Mouse (Mus musculus): ENCODE results near the gene Ccdc83. TPM values are rescaled to one million over a fixed set of nuclear protein-coding genes. Genes with fewer than 3 reads are reported as not detected.

Ccdc83 gene
- polyA plus RNA-seq, 1 experiment, result not detected

DNA sequence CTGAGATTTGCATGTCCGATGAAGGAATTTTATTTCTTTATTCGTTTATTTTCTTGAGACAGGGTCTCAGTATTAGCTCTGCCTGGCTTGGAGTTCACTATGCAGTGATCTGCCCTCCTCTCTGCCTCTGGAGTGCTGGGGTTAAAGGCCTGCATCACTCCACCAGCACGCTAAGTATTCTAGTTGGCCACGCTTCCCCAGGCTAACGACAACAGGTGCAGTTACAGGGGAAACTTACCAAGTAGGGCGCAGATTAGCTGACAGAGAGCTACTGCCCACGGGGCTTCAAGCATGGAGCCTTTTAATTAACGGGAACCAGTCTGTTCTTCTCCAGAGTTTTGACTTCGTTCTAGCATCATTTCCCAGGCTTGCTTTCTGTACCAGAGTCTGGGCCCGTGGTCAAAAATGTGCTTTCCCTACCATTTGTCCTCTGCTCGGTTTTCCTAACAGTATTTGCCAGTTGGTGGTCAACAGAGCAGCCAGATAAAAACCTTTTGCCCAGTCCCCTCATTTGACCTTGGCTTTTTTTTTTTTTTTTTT lies 9.1 kb upstream of the Ccdc83 start:
- no peak overlapping the region for H3K27ac ChIP-seq (ENCODE audit: insufficient read depth, low read depth, low read length)
- TF ChIP-seq CTCF (IDR thresholded peaks at IDR 0.05; ENCODE audit: insufficient read depth, low read depth, low read length) (no peak), POLR2A (IDR thresholded peaks at IDR 0.05; ENCODE audit: insufficient read depth, low read depth, low read length) (no peak)
- no peak overlapping the region for H3K4me3 ChIP-seq (ENCODE audit: insufficient read depth, low read depth, low read length)
- 36% methylated on average over 11 of the region's 11 CpGs for WGBS
- no peaks in the 10 kb centered on the region for H3K4me1 ChIP-seq (ENCODE audit: control insufficient read depth, insufficient read depth, low read length)

GRCm38 (mm10) chr7:90270141-90270540 lies 4.6 kb upstream of the Ccdc83 start:
- Histone ChIP-seq H3K4me3 (ENCODE audit: insufficient read depth, low read depth, low read length) (no peak overlapping the region), H3K27ac (ENCODE audit: insufficient read depth, low read depth, low read length) (no peak overlapping the region), H3K4me1 (ENCODE audit: control insufficient read depth, insufficient read depth, low read length) (peaks cover 4% of the 10 kb centered on the region; the same call in 1 of the 2 replicates)
- 84% methylated on average over 3 of the region's 3 CpGs for WGBS
- no peak for TF ChIP-seq CTCF (IDR thresholded peaks at IDR 0.05; ENCODE audit: insufficient read depth, low read depth, low read length)
- TF ChIP-seq POLR2A (IDR thresholded peaks at IDR 0.05; ENCODE audit: insufficient read depth, low read depth, low read length), result no peak

GRCm38 (mm10) chr7:90261902-90262599 lies 3.5 kb downstream of the Ccdc83 start:
- TF ChIP-seq POLR2A (IDR thresholded peaks at IDR 0.05; ENCODE audit: insufficient read depth, low read depth, low read length) (no peak), CTCF (IDR thresholded peaks at IDR 0.05; ENCODE audit: insufficient read depth, low read depth, low read length) (no peak)
- H3K4me3 ChIP-seq (ENCODE audit: insufficient read depth, low read depth, low read length), result no peak overlapping the region
- H3K4me1 ChIP-seq (ENCODE audit: control insufficient read depth, insufficient read depth, low read length), result peaks cover 4% of the 10 kb centered on the region; the same call in 1 of the 2 replicates
- 30% methylated on average over 7 of the region's 7 CpGs for WGBS
- H3K27ac ChIP-seq (ENCODE audit: insufficient read depth, low read depth, low read length), result no peak overlapping the region

GRCm38 (mm10) chr7:90259899-90260298 lies 5.7 kb downstream of the Ccdc83 start:
- TF ChIP-seq CTCF (IDR thresholded peaks at IDR 0.05; ENCODE audit: insufficient read depth, low read depth, low read length), result no peak
- no peak for TF ChIP-seq POLR2A (IDR thresholded peaks at IDR 0.05; ENCODE audit: insufficient read depth, low read depth, low read length)
- no peak overlapping the region for H3K27ac ChIP-seq (ENCODE audit: insufficient read depth, low read depth, low read length)
- no peaks in the 10 kb centered on the region for H3K4me1 ChIP-seq (ENCODE audit: control insufficient read depth, insufficient read depth, low read length)
- no peak overlapping the region for H3K4me3 ChIP-seq (ENCODE audit: insufficient read depth, low read depth, low read length)
- 91% methylated on average over 2 of the region's 2 CpGs for WGBS

DNA sequence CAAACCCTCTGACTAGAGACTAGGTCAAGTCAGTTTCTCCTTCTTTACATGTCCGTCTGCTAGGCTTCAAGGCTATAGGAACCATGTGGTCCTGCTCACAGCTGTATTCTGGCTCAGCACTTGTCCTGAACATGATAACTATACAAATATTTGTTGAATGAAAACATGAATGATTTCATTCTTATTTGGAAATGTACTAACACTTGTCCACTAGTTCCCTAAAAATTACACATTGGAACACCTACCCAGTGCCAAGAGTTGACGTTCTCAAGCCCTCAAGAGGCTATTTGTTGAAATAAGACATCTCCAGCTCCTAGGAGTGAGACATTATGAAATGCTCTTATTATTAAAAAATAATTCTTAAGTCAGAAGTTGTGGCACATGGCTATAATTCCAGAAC lies 6.9 kb downstream of the Ccdc83 start:
- Histone ChIP-seq H3K4me3 (ENCODE audit: insufficient read depth, low read depth, low read length) (no peak overlapping the region), H3K4me1 (ENCODE audit: control insufficient read depth, insufficient read depth, low read length) (no peaks in the 10 kb centered on the region), H3K27ac (ENCODE audit: insufficient read depth, low read depth, low read length) (no peak overlapping the region)
- 95% methylated on average over 2 of the region's 2 CpGs for WGBS
- TF ChIP-seq CTCF (IDR thresholded peaks at IDR 0.05; ENCODE audit: insufficient read depth, low read depth, low read length) (no peak), POLR2A (IDR thresholded peaks at IDR 0.05; ENCODE audit: insufficient read depth, low read depth, low read length) (no peak)

DNA sequence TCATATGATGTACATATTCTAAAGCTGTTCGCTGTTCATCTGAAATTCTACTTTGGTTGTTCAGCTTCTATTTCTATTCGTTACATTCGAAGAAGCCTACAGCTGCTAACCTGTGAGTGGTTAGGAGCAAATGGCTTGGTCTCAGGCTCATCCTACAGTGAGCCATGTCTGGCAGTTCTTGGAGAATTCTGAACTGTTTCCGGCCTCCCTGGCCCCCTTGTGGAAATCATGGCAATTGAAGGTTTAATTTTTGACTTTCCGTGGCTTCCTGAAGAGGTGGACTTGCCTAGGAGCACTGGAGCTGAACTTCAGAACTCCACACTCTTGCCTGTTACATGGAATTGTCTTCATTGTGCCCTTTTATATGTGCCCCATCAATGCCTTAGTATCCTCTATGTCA lies 12.6 kb downstream of the Ccdc83 start:
- no peak overlapping the region for H3K27ac ChIP-seq (ENCODE audit: insufficient read depth, low read depth, low read length)
- WGBS, result 75% methylated on average over 5 of the region's 5 CpGs
- TF ChIP-seq CTCF (IDR thresholded peaks at IDR 0.05; ENCODE audit: insufficient read depth, low read depth, low read length) (no peak), POLR2A (IDR thresholded peaks at IDR 0.05; ENCODE audit: insufficient read depth, low read depth, low read length) (no peak)

GRCm38 (mm10) chr7:90243643-90244042 lies 21.9 kb downstream of the Ccdc83 start:
- H3K4me1 ChIP-seq (ENCODE audit: control insufficient read depth, insufficient read depth, low read length), result no peaks in the 10 kb centered on the region
- TF ChIP-seq CTCF (IDR thresholded peaks at IDR 0.05; ENCODE audit: insufficient read depth, low read depth, low read length), result no peak
- TF ChIP-seq POLR2A (IDR thresholded peaks at IDR 0.05; ENCODE audit: insufficient read depth, low read depth, low read length), result no peak
- WGBS, result 78% methylated on average over 5 of the region's 5 CpGs
- H3K4me3 ChIP-seq (ENCODE audit: insufficient read depth, low read depth, low read length), result no peak overlapping the region
- no peak overlapping the region for H3K27ac ChIP-seq (ENCODE audit: insufficient read depth, low read depth, low read length)

More for the DNA sequence above, 12.6 kb downstream of the Ccdc83 start:
- Histone ChIP-seq H3K4me1 (ENCODE audit: control insufficient read depth, insufficient read depth, low read length) (no peaks in the 10 kb centered on the region), H3K4me3 (ENCODE audit: insufficient read depth, low read depth, low read length) (no peak overlapping the region)

DNA sequence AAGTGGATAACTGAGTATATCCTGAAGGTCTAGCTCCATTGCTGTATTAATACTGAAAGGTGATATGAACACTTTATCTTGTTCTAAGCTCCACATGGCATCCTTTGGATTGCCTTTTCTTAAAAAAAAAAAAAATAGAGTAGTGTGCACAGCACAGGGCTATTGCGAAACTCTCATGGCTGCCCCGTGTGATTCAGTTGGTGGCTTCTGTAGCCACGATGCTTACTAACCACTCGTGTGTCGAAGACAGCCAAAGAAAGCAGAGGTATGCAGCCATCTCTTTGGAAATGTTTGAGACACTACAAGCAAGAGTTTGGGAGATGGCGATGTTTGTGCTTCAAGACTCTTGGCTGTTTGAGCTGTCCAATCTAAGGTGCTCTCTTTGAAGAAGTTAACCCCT lies 22.4 kb downstream of the Ccdc83 start:
- TF ChIP-seq POLR2A (IDR thresholded peaks at IDR 0.05; ENCODE audit: insufficient read depth, low read depth, low read length) (no peak), CTCF (IDR thresholded peaks at IDR 0.05; ENCODE audit: insufficient read depth, low read depth, low read length) (no peak)
- WGBS, result 94% methylated on average over 6 of the region's 6 CpGs

DNA sequence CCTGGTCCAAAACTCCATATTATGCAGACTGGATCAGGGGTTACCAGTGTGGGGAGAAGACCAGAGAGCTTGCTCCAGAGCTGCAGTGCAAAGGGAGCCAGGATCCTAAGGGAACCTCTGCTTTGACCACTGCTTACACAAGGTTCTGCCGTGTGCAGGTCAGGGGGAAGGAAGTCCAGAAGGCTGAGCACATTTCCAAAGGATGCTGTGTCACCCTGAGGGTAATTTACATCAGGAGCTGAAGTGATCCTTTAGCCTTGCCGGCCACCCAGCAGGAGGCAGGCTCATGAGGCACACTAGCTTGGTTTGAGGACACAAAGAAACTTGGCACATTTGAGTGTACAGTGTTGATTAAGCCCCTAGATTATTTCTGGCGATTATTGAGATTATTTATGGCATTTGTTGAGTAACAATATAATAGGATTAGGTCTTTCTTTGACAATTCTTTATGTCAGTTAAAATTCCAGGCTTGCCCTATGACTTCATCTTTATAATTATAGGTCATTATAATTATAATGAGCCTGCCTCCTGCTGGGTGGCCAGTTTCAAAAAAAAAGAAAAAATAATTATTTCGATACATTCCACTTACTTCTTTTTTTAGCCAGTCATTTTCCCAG lies 29.2 kb downstream of the Ccdc83 start:
- no peak overlapping the region for H3K27ac ChIP-seq (ENCODE audit: insufficient read depth, low read depth, low read length)
- 33% methylated on average over 4 of the region's 4 CpGs for WGBS
- TF ChIP-seq CTCF (IDR thresholded peaks at IDR 0.05; ENCODE audit: insufficient read depth, low read depth, low read length) (no peak), POLR2A (IDR thresholded peaks at IDR 0.05; ENCODE audit: insufficient read depth, low read depth, low read length) (no peak)
- H3K4me3 ChIP-seq (ENCODE audit: insufficient read depth, low read depth, low read length), result no peak overlapping the region
- H3K4me1 ChIP-seq (ENCODE audit: control insufficient read depth, insufficient read depth, low read length), result peaks cover 12% of the 10 kb centered on the region

More for the DNA sequence above, 22.4 kb downstream of the Ccdc83 start:
- Histone ChIP-seq H3K4me3 (ENCODE audit: insufficient read depth, low read depth, low read length) (no peak overlapping the region), H3K27ac (ENCODE audit: insufficient read depth, low read depth, low read length) (no peak overlapping the region), H3K4me1 (ENCODE audit: control insufficient read depth, insufficient read depth, low read length) (no peaks in the 10 kb centered on the region)

All from olfactory bulb, adult 2 months (tissue).